Mouse (Mus musculus) brain, embryonic 14.5 days (tissue): ENCODE measurements around the gene Cs.

ENCODE experiments used
- CTCF ChIP-seq: fragments of 200-500 bp; IDR thresholded peaks from 2 replicates; pipeline ENCODE4 v1.5.1; 2012; ENCODE audit warnings: inconsistent platforms, mild to moderate bottlenecking, moderate library complexity, borderline replicate concordance; ENCODE audit not compliant: insufficient read depth, insufficient read length; ENCODE audit errors: extremely low read depth
- POLR2A ChIP-seq: fragments of 200-500 bp; IDR thresholded peaks from 2 replicates; pipeline ENCODE4 v1.6.1; 2012; ENCODE audit warnings: mild to moderate bottlenecking, inconsistent platforms, borderline replicate concordance; ENCODE audit not compliant: poor library complexity, insufficient read depth, insufficient read length, severe bottlenecking; ENCODE audit errors: extremely low read depth

GRCm38 (mm10) chr10:128370601-128371000 is 33.1 kb downstream of the Cs start:
- no peak for TF ChIP-seq CTCF
- no peak for TF ChIP-seq POLR2A
